Mouse (Mus musculus): Measurements from ENCODE around the gene Calm3.

GRCm38 (mm10) chr7:16909909-16910308 lies 14.0 kb downstream of the Calm3 start:
- TF ChIP-seq CTCF (IDR thresholded peaks at IDR 0.05; ENCODE audit: low read depth) (no peak), EP300 (IDR thresholded peaks at IDR 0.05; ENCODE audit: low read depth) (no peak)
